7 mouse cellular contexts compared by ENCODE assay signal in genomic region chr8:8658426-8659224, GRCm38 (mm10). TPM values are rescaled to one million over a fixed set of nuclear protein-coding genes. Genes with fewer than 3 reads are reported as not detected.
DNase-seq lines count a peak whose midpoint lies in the region; ATAC-seq lines count a peak whose summit lies in the region.

No protein-coding gene starts in this region.

- peak overlapping the region; percentile 87 for H3K4me3 ChIP-seq in embryonic facial prominence, embryonic 14.5 days (ENCODE audit: low read depth, low read length)
- H3K4me3 ChIP-seq in limb, embryonic 15.5 days, result peak overlapping the region; percentile 92
- H3K4me3 ChIP-seq in midbrain, embryonic 16.5 days (ENCODE audit: low read depth, low read length), result peak overlapping the region; percentile 93

- H3K4me2 ChIP-seq in embryonic facial prominence, embryonic 14.5 days (ENCODE audit: low read depth, low read length), result peak overlapping the region; percentile 69
- peak overlapping the region; percentile 78 for H3K4me2 ChIP-seq in limb, embryonic 15.5 days
- peak overlapping the region; percentile 93 for H3K4me2 ChIP-seq in midbrain, embryonic 16.5 days (ENCODE audit: low read length)

- no peaks in the 10 kb centered on the region for H3K9me3 ChIP-seq in embryonic facial prominence, embryonic 14.5 days (ENCODE audit: control insufficient read depth, low read length)
- H3K9me3 ChIP-seq in limb, embryonic 15.5 days, result no peaks in the 10 kb centered on the region
- H3K9me3 ChIP-seq in midbrain, embryonic 16.5 days (replicated peaks; ENCODE audit: control insufficient read depth, low read length, poor library complexity, severe bottlenecking), result no peaks in the 10 kb centered on the region

- WGBS in embryonic facial prominence, embryonic 14.5 days, result 3% methylated on average over 18 of the region's 19 CpGs
- WGBS in limb, embryonic 15.5 days, result 2% methylated on average over 19 of the region's 19 CpGs
- 1% methylated on average over 19 of the region's 19 CpGs for WGBS in midbrain, embryonic 16.5 days

- no peaks in the 10 kb centered on the region for H3K36me3 ChIP-seq in embryonic facial prominence, embryonic 14.5 days (ENCODE audit: control insufficient read depth, insufficient read depth, low read length)
- H3K36me3 ChIP-seq in limb, embryonic 15.5 days, result no peaks in the 10 kb centered on the region
- H3K36me3 ChIP-seq in midbrain, embryonic 16.5 days (ENCODE audit: control insufficient read depth, insufficient read depth, low read length), result no peaks in the 10 kb centered on the region

- H3K27ac ChIP-seq in embryonic facial prominence, embryonic 14.5 days (replicated peaks; ENCODE audit: low read depth, low read length), result peak overlapping the region; percentile 81
- peak overlapping the region; percentile 89 for H3K27ac ChIP-seq in limb, embryonic 15.5 days
- H3K27ac ChIP-seq in midbrain, embryonic 16.5 days (ENCODE audit: low read length), result peak overlapping the region; percentile 65

- DNase-seq in brain, adult 2 months (ENCODE audit: low read depth, low spot score), result peak; percentile 90
- DNase-seq in embryonic facial prominence, embryonic 14.5 days (ENCODE audit: low spot score), result peak; percentile 96
- DNase-seq in heart, adult 9 months (ENCODE audit: low spot score in 2 of 2), result peak; percentile 80 to 82
- peak; percentile 81 for DNase-seq in kidney, adult 9 months
- DNase-seq in spleen, postnatal 4 days (ENCODE audit: low spot score in 2 of 2), result peak; percentile 52 to 74

- H3K27me3 ChIP-seq in embryonic facial prominence, embryonic 14.5 days (replicated peaks; ENCODE audit: control insufficient read depth, insufficient read depth, low read length), result no peaks in the 10 kb centered on the region
- no peaks in the 10 kb centered on the region for H3K27me3 ChIP-seq in limb, embryonic 15.5 days
- H3K27me3 ChIP-seq in midbrain, embryonic 16.5 days (ENCODE audit: control insufficient read depth, insufficient read depth, low read depth, low read length), result no peaks in the 10 kb centered on the region

- peaks cover 22% of the 10 kb centered on the region for H3K4me1 ChIP-seq in embryonic facial prominence, embryonic 14.5 days (ENCODE audit: control insufficient read depth, insufficient read depth, low read length)
- H3K4me1 ChIP-seq in limb, embryonic 15.5 days, result peaks cover 31% of the 10 kb centered on the region
- peaks cover 41% of the 10 kb centered on the region for H3K4me1 ChIP-seq in midbrain, embryonic 16.5 days (ENCODE audit: control insufficient read depth, insufficient read depth, low read length)

- peak overlapping the region; percentile 92 for H3K9ac ChIP-seq in embryonic facial prominence, embryonic 14.5 days (ENCODE audit: low read depth, low read length)
- peak overlapping the region; percentile 93 for H3K9ac ChIP-seq in limb, embryonic 15.5 days
- H3K9ac ChIP-seq in midbrain, embryonic 16.5 days (ENCODE audit: low read depth, low read length), result peak overlapping the region; percentile 86

- ATAC-seq in embryonic facial prominence, embryonic 14.5 days (ENCODE audit: low read depth), result peak; percentile 51
- peak; percentile 64; the same call in 1 of the 2 replicates for ATAC-seq in limb, embryonic 15.5 days (ENCODE audit: insufficient number of reproducible peaks, low FRiP score, low TSS enrichment, low read depth)
- ATAC-seq in midbrain, embryonic 16.5 days, result peak; percentile 43

RNA-seq across cellular contexts. Expression of gene Efnb2, which starts 2.4 kb away (rescaled TPM):
- 30.0 and 30.6 TPM in 2 replicates for polyA plus RNA-seq in embryonic facial prominence, embryonic 14.5 days (2014; fragmentation: Nextera tagmentation; extraction: Ambion mirVana)
- 20.8 and 29.9 TPM in 2 replicates for polyA plus RNA-seq in limb, embryonic 15.5 days (2015; fragmentation: Nextera tagmentation; extraction: Ambion mirVana)
- polyA plus RNA-seq in midbrain, embryonic 16.5 days (2015; fragmentation: Nextera tagmentation; extraction: Ambion mirVana), result 10.0 and 10.8 TPM in 2 replicates

RNA-seq across cellular contexts. Expression of gene Arglu1, which starts 31.7 kb away (rescaled TPM):
- 116 and 131 TPM in 2 replicates for polyA plus RNA-seq in embryonic facial prominence, embryonic 14.5 days (2014; fragmentation: Nextera tagmentation; extraction: Ambion mirVana)
- 111 and 137 TPM in 2 replicates for polyA plus RNA-seq in limb, embryonic 15.5 days (2015; fragmentation: Nextera tagmentation; extraction: Ambion mirVana)
- 150 and 173 TPM in 2 replicates for polyA plus RNA-seq in midbrain, embryonic 16.5 days (2015; fragmentation: Nextera tagmentation; extraction: Ambion mirVana)

Comparison
In these comparisons a context has a peak if more than half of its experiments do, and no peak if none do; other contexts are left out.
1. Peak in every context shown above with its lines: DNase-seq, ATAC-seq, H3K4me3 ChIP-seq and H3K27ac ChIP-seq.